Mouse (Mus musculus) lung, postnatal 0 days (tissue): Measurements from ENCODE around the gene Tmem198b.

Source experiments
- CTCF ChIP-seq: IDR thresholded peaks from 2 replicates; pipeline ENCODE4 v1.5.1; 2016; ENCODE audit warnings: antibody characterized with exemption, mild to moderate bottlenecking
- EP300 ChIP-seq: IDR thresholded peaks from 2 replicates; pipeline ENCODE4 v1.6.1; 2016; ENCODE audit warnings: antibody characterized with exemption, mild to moderate bottlenecking, control low read depth

GRCm38 (mm10) chr10:128793258-128793657, 10.9 kb downstream of the Tmem198b start:
- TF ChIP-seq CTCF (no peak), EP300 (no peak)
